Mouse (Mus musculus) gastrocnemius, adult 8-10 months (tissue): ENCODE measurements around the gene Luc7l. TPM values are rescaled to one million over a fixed set of nuclear protein-coding genes. Genes with fewer than 3 reads are reported as not detected.
"Not testable (repeated sequence)": the region's sequence is repeated elsewhere in the genome, so short reads cannot be mapped to it uniquely, and the experiment has no call there.

ENCODE experiments used
- DNase-seq, 2 experiments: peaks; one replicate each; pipeline ENCODE4 v3.0.0; 2022; ENCODE audit warnings: low spot score in 2 of 2
- total RNA-seq, 4 experiments: library from RNA; stranded (reverse); gene quantifications; 2 replicates each; pipeline ENCODE4 v1.2.4; 2022

The Luc7l gene
- total RNA-seq, 4 experiments from 2014 or later = 7.1 to 12.7 (median 11.2) TPM

DNA sequence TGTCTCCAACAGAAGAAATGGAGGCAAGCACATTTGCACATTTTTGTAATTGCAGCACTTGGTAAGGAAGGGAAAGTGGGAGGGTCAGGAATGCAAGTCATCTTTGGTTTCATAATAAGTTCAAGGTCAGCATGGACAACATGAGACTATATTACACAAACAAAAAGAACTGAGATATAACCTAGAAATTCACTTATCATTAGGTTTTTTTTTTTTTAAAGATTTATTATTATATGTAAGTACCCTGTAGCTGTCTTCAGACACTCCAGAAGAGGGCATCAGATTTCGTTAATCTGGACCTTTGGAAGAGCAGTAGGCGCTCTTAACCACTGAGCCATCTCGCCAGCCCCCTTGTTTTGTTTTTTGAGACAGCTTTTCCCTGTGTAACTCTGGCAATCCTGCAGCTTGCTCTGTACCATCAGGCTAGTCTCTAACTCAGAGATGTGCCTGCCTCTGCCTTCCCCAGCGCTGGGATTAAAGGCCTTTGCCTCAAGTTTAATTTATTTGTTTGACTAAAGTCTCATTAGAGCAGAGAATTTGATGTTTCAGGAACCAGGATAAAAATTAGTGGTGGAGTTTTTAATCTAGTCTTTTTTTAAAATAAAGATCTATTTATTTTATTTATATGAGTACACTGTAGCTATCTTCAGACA is 684 bp upstream of the Luc7l start:
- no peak for DNase-seq

DNA sequence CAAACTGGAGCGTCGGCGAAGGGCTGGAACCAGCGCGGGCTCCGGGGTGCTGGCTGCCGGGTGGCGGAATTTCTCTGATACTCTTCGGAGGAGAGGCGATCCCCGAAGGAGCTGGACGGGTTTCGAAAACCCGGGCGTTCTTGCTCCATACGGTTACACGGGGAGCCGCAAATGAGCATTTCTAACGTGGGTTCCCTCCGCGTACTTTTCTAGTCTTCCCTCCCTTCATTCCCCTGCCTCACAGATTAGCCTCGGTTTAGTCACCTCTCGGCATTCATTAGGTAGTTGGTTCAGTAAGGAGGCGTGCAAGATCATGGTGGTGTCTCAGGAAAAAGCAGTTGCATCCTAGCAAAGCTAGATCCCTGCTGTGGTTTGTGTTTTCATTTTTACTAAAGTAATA is 703 bp downstream of the Luc7l start:
- DNase-seq = no peak

DNA sequence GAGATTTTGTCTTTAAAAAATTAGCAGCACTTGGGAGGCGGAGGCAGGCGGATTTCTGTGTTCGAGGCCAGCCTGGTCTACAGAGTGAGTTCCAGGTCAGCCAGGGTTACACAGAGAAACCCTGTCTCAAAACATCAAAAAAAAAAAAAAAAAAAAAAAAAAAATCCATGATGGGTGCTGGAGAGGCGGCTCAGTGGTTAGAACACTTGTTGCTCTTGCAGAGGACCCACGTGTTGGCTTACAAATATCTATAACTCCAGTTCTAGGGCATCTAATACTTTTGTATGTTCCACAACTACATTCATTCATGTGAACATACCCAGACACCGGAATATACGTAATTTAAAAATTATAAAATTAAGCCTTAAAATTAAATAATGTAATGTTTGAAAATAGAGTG is 2.6 kb downstream of the Luc7l start:
- DNase-seq = no peak

DNA sequence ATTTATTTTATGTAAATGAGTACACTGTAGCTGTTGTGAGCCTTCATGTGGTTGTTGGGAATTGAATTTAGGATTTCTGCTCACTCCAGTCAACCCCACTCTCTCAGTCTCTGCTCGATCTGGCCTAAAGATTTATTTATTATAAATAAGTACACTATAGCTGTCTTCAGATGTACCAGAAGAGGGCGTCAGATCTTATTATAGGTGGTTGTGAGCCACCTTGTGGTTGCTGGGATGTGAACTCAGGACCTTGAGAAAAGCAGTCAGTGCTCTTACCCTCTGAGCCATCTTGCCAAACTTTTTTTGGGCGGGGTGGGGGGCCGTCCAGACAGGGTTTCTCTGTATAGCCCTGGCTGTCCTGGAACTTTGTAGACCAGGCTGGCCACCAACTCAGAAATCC is 9.1 kb downstream of the Luc7l start:
- DNase-seq = no peak

DNA sequence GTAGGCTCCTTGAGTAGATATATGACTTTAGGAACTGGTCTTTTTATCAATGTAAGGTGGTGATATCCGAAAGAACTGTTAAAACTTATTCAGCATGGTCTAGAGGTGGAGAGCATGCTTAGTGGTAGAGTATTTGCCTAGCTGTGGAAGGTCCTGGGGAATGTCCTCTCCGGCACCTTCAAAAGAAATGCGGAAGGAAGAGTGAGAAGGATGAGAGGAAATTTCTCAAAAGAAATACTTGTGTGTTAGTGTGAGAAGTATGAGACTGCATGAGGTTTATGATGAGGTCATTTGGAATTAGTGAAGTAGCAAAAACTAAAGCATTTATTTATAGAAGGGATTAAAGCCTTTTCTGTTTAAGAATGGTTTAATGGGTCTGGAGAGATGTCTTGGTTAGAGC is 9.7 kb downstream of the Luc7l start:
- DNase-seq = no peak

DNA sequence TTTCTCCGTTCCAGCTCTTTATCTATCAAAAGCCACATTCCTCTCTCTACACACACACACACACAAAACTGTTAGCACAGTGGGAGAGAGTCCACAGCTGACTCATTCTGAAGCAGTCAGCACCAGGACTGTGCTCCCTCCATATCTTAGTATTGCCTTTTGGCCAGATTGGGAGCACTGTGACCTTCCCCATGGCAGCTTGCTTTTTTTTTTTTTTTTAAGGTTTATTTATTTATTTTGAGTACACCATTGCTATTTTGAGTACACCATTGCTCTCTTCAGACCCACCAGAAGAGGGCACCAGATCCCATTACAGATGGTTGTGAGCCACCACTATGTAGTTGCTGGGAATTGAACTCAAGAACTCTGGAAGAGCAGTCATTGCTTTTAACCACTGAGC is 16.2 kb downstream of the Luc7l start:
- DNase-seq = no peak

DNA sequence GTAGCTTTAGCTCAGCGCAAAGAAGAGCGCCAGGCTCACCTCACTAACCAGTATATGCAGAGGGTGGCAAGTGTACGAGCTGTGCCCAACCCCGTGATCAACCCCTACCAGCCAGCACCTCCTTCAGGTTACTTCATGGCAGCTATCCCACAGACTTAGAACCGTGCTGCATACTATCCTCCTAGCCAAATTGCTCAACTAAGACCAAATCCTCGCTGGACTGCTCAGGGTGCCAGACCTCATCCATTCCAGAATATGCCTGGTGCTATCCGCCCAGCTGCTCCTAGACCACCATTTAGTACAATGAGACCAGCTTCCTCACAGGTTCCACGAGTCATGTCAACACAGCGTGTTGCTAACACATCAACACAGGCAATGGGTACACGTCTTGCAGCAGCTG is 16.9 kb downstream of the Luc7l start:
- DNase-seq = not testable (repeated sequence)

DNA sequence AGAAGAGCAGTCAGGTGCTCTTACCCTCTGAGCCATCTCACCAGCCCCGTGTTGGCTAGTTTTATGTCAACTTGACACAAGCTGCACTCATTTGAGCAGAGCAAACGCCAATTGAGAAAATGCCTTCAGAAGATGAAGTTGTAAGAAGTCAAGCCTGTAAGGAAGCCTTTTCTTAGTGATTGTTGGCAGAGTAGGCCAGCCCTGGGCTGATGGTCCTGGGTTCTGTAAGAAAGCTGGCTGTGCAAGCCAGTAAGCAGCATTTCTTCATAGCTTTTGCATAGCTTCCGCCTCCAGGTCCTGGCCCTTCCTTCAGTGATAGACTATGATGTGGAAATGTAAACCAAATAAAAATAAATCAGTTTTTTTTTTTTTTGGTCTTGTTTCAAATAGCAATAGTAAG is 19.9 kb downstream of the Luc7l start:
- no peak for DNase-seq

DNA sequence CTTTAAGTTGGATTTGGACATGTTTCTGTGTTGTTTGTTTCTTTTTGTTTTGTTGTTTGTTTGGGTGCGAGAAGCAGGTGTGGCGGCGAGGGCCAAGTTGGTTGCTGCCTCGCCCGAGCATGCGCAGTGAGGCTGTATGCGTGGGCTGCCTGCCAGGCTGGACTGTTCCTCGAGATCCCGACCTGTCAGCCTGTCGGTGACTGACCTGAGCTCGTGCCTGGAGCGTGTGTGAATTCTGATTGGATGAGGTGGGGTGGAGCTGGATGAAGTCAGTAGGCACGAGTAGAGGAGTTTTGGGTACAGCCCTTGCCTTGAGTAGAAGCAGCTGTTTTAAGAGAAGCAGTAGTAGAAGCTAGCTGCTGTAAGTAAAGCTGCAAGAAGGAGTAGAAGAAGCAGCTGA is 23.2 kb downstream of the Luc7l start:
- no peak for DNase-seq

DNA sequence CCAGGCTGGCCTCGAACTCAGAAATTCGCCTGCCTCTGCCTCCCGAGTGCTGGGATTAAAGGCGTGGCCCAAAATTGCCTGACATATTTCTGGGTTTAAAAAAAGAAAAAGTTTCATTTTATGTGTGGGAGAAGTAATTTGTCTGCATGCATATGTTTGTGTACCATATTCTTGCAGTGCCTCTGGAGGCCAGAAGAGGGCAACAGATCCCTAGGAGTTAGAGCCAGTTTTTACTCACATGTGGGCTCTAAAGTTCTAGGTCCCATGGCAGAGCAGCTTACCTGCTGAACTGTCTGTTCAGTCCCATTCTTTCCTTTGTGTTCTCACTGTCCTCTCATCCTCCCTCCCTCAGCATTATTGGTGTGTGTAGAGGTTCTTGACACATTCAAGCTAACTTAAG is 24.0 kb downstream of the Luc7l start:
- DNase-seq = no peak

DNA sequence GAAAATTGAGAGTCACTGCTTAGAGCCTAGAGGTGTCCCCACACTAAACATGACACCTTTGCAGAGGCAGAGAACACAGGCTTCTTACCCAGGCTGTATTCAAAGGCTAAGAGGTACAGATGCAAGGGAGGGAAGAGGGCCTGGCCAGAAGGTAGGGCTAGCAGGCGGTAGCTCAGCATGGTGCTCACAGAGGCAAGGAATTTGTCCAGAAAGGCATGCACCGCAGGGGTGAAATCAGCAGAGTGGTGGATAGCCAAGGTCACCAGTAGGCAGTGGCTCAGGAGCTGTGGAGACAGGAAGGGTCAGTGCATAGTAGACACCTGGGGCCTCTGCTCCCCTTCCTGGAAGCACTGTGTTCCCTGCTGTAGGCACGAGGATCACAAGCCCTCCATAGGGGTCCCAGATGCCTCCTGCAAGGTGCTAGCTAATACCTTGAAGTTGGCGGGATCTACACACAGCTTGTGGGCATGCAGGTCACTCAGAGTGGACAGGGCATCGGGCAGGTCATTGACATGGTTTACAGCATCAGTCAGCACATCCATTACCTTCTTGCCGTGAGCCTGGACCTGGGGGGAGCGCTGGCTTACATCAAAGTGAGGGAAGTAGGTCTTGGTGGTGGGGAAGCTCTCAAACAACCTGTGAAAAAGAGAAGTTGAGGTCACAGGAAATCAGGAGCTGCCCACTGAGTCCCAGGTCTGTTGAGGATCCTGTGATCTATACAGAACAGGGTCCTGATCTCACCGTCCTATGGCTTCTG is 33.7 kb downstream of the Luc7l start:
- no peak for DNase-seq

DNA sequence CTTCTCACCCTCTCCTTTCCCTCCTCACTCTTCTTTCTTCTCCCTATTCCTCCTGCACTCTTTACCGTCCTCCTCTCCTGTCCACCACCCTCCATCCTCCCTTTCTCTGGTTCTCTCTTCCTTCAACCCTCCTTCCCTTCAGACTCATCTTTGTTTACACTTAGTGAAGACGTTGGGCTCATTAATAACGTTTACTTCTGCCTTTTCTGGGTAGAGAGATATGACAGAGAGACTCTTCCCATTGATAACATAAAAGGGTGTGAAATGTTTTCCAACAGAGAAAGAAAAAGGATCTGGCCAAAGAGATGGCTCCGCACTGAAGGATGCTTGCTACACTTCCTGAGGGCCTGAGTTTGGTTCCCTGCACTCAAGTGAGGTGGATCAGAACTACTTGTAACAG is 36.8 kb downstream of the Luc7l start:
- DNase-seq = no peak

DNA sequence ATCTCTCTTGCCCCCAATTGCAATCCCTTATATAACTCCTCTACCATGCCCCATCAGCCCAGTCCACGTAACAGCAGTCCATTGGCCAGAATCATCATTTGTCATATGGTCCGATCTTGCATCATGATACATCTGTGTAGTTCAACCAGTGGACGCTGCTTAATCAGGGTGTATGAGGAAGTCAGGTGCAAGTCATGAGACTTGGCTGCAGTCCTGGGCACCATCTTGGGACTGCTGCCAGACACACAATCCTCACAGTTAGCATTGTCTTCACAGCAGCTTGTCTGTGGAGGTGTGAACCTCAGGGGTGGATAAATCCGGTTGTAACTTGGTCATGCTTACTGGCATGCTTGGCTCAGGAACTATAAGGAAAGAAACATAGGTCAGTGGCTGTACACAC is 45.6 kb downstream of the Luc7l start:
- not testable (repeated sequence) for DNase-seq

DNA sequence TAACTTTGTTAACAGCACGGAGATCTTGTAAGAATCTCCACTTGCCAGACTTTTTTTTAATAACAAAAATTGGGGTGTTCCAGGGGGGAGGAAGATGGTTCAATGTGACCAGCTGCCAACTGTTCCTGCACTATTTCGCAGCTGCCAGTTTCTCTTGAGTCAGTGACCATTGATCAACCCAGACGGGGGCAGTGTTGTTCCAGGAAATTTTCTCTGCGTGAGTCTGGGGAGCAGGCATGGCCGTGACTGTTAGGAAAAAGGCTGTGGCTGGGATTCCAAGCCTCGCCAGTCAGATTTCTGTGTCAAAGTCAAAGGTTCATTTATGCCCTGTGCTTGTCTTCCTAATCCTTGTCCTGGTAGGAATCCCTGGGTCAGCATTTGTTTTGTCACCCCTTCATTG is 61.6 kb downstream of the Luc7l start:
- DNase-seq = peak; percentile 44 to 58

DNA sequence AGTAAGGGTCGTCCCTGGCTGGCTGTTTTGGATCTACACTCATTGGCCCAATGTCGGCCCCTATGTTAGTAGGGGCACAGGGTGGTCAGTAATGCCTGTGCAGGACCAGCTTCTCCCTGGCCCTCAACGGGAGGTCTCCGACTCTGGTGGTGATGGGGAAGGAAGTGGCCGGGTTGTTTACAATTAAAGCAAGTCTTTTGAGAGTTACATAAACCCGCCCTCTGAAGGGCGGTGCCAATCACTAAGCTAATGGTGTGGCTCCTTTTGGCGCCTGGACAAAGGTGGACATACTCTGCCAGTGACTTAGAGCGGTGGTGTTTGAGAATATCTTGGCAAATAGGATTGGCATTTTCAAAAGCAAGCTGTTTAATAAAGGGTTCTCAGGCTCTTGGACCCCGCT is 62.8 kb downstream of the Luc7l start:
- peak in 1 of 2 experiments; percentile 4 for DNase-seq

DNA sequence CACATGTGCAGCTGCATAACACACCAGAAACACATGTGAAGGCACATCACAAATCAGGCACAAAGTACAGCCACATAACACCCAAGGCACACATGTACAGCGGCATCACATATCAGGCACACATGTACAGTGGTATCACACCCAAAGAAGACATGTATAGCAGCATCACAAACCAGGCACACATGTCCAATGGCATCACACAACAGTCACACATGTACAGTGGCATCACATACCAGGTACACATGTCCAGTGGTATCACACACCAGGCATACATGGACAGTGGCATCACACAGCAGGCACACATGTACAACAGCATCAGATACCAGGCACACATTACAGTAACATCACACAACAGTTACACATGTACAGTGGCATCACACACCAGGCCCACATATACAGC is 65.7 kb downstream of the Luc7l start:
- DNase-seq = no peak

Other genes starting within 250 kb of the Luc7l start
- 10 to 100 TPM; 71.4 to 85.9 (median 78.5) TPM for gene Rab11fip3, start 183.3 kb upstream of the Luc7l start, total RNA-seq
- gene Decr2, start 162.6 kb upstream of the Luc7l start, total RNA-seq = 1 to 10 TPM; 2.8 to 4.2 (median 2.8) TPM
- 1 to 10 TPM; 1.9 to 4.0 (median 2.8) TPM for gene Nme4, start 157.3 kb upstream of the Luc7l start, total RNA-seq
- 1 to 10 TPM; 2.6 to 4.1 (median 3.4) TPM for gene Tmem8, start 139.6 kb upstream of the Luc7l start, total RNA-seq
- gene Mrpl28, start 129.4 kb upstream of the Luc7l start, total RNA-seq = 10 to 100 TPM; 62.7 to 72.1 (median 67.6) TPM
- 10 to 100 TPM; 15.4 to 19.8 (median 17.7) TPM for gene Axin1, start 114.2 kb upstream of the Luc7l start, total RNA-seq
- gene Pdia2, start 53.8 kb upstream of the Luc7l start, total RNA-seq = not detected
- under 1 TPM; 0.19 to 0.97 (median 0.45) TPM for gene Rgs11, start 49.9 kb upstream of the Luc7l start, total RNA-seq
- gene Arhgdig, start 45.1 kb upstream of the Luc7l start, total RNA-seq = under 1 TPM; 0.48 to 0.97 (median 0.70) TPM
- 10 to 100 TPM; 71.5 to 95.3 (median 87.8) TPM for gene Fam234a, start 8.7 kb upstream of the Luc7l start, total RNA-seq
- gene Neurl1b, start 161.9 kb downstream of the Luc7l start, total RNA-seq = 1 to 10 TPM; 1.9 to 3.5 (median 2.5) TPM